ENCODE assay signal across 19 mouse cellular contexts in genomic region chr13:14716801-14717200, GRCm38 (mm10).
DNase-seq lines count a peak whose midpoint lies in the region; ATAC-seq lines count a peak whose summit lies in the region.
"Had no signal": no experiment of that assay in that cellular context is flagged by ENCODE, and none has a peak within 500 bp of the region (broad histone marks: within the 10 kb centered on the region; RNA-seq: fewer than 3 reads in every experiment).

No protein-coding gene starts in this region.

- ATAC-seq in embryonic facial prominence, embryonic 14.5 days (ENCODE audit: low read depth) = no peak
- no peak for ATAC-seq in limb, embryonic 15.5 days (ENCODE audit: insufficient number of reproducible peaks, low FRiP score, low TSS enrichment, low read depth)
- ATAC-seq: midbrain, embryonic 13.5 days had no signal

- no peaks in the 10 kb centered on the region for H3K9me3 ChIP-seq in embryonic facial prominence, embryonic 14.5 days (ENCODE audit: control insufficient read depth, low read length)
- no peaks in the 10 kb centered on the region for H3K9me3 ChIP-seq in embryonic facial prominence, embryonic 10.5 days
- no peaks in the 10 kb centered on the region for H3K9me3 ChIP-seq in limb, embryonic 15.5 days
- H3K9me3 ChIP-seq: forebrain, embryonic 12.5 days; heart, embryonic 10.5 days; hindbrain, embryonic 10.5 days; liver, embryonic 15.5 days; midbrain, embryonic 13.5 days; neural tube, embryonic 15.5 days had no signal

- WGBS in embryonic facial prominence, embryonic 14.5 days = 72% methylated on average over 2 of the region's 2 CpGs
- 84% methylated on average over 2 of the region's 2 CpGs for WGBS in embryonic facial prominence, embryonic 10.5 days
- 71% methylated on average over 2 of the region's 2 CpGs for WGBS in limb, embryonic 15.5 days

- no peak overlapping the region for H3K9ac ChIP-seq in embryonic facial prominence, embryonic 14.5 days (ENCODE audit: low read depth, low read length)
- H3K9ac ChIP-seq in limb, embryonic 15.5 days = no peak overlapping the region
- H3K9ac ChIP-seq: forebrain, embryonic 12.5 days; liver, embryonic 15.5 days; midbrain, embryonic 13.5 days; neural tube, embryonic 15.5 days had no signal

- DNase-seq in embryonic facial prominence, embryonic 14.5 days (ENCODE audit: low spot score) = peak; percentile 29
- no peak for DNase-seq in embryonic facial prominence, embryonic 10.5 days (ENCODE audit: low spot score)
- DNase-seq in left cerebral cortex, postnatal 4 days = peak; percentile 29
- no peak for DNase-seq in left cerebral cortex, postnatal 14 days (ENCODE audit: low spot score in 2 of 2)
- DNase-seq in adipocyte (ENCODE audit: low spot score) = peak; percentile 74
- no peak for DNase-seq in lung, postnatal 25 days (ENCODE audit: low spot score)
- DNase-seq: cerebellum, postnatal 36 days; gastrocnemius, postnatal 25 days; kidney, adult 8-10 months; kidney, postnatal 14 days; thymus, adult 2 months had no signal

- intact Hi-C loops in left cerebral cortex, postnatal 4 days (cut with DNase I) = no loop called here
- intact Hi-C loops in left cerebral cortex, postnatal 14 days (cut with DNase I) = no loop called here

- H3K27me3 ChIP-seq in embryonic facial prominence, embryonic 14.5 days (replicated peaks; ENCODE audit: control insufficient read depth, insufficient read depth, low read length) = no peaks in the 10 kb centered on the region
- H3K27me3 ChIP-seq in embryonic facial prominence, embryonic 10.5 days (replicated peaks; ENCODE audit: low read depth, poor library complexity, severe bottlenecking) = no peaks in the 10 kb centered on the region
- H3K27me3 ChIP-seq in limb, embryonic 15.5 days = no peaks in the 10 kb centered on the region
- H3K27me3 ChIP-seq: forebrain, embryonic 12.5 days; liver, embryonic 15.5 days; midbrain, embryonic 13.5 days; neural tube, embryonic 15.5 days had no signal

- H3K4me3 ChIP-seq in embryonic facial prominence, embryonic 14.5 days (ENCODE audit: low read depth, low read length) = no peak overlapping the region
- H3K4me3 ChIP-seq in embryonic facial prominence, embryonic 10.5 days = no peak overlapping the region
- H3K4me3 ChIP-seq in limb, embryonic 15.5 days = no peak overlapping the region
- H3K4me3 ChIP-seq: forebrain, embryonic 12.5 days; heart, embryonic 10.5 days; hindbrain, embryonic 10.5 days; layer of hippocampus, adult 2 months; liver, embryonic 15.5 days; midbrain, embryonic 13.5 days; neural tube, embryonic 15.5 days had no signal

- no peaks in the 10 kb centered on the region for H3K36me3 ChIP-seq in embryonic facial prominence, embryonic 14.5 days (ENCODE audit: control insufficient read depth, insufficient read depth, low read length)
- H3K36me3 ChIP-seq in embryonic facial prominence, embryonic 10.5 days (replicated peaks) = no peaks in the 10 kb centered on the region
- no peaks in the 10 kb centered on the region for H3K36me3 ChIP-seq in limb, embryonic 15.5 days
- H3K36me3 ChIP-seq: forebrain, embryonic 12.5 days; heart, embryonic 10.5 days; hindbrain, embryonic 10.5 days; liver, embryonic 15.5 days; midbrain, embryonic 13.5 days; neural tube, embryonic 15.5 days had no signal

- H3K4me1 ChIP-seq in embryonic facial prominence, embryonic 14.5 days (ENCODE audit: control insufficient read depth, insufficient read depth, low read length) = no peaks in the 10 kb centered on the region
- H3K4me1 ChIP-seq in embryonic facial prominence, embryonic 10.5 days = no peaks in the 10 kb centered on the region
- no peaks in the 10 kb centered on the region for H3K4me1 ChIP-seq in limb, embryonic 15.5 days
- H3K4me1 ChIP-seq: forebrain, embryonic 12.5 days; heart, embryonic 10.5 days; hindbrain, embryonic 10.5 days; liver, embryonic 15.5 days; midbrain, embryonic 13.5 days; neural tube, embryonic 15.5 days had no signal

- H3K4me2 ChIP-seq in embryonic facial prominence, embryonic 14.5 days (ENCODE audit: low read depth, low read length) = no peak overlapping the region
- H3K4me2 ChIP-seq in limb, embryonic 15.5 days = no peak overlapping the region
- H3K4me2 ChIP-seq: forebrain, embryonic 12.5 days; liver, embryonic 15.5 days; midbrain, embryonic 13.5 days; neural tube, embryonic 15.5 days had no signal

- H3K27ac ChIP-seq in embryonic facial prominence, embryonic 14.5 days (replicated peaks; ENCODE audit: low read depth, low read length) = no peak overlapping the region
- no peak overlapping the region for H3K27ac ChIP-seq in embryonic facial prominence, embryonic 10.5 days (replicated peaks)
- H3K27ac ChIP-seq in limb, embryonic 15.5 days = peak overlapping the region; percentile 47; the same call in 1 of the 2 replicates
- H3K27ac ChIP-seq: forebrain, embryonic 12.5 days; heart, embryonic 10.5 days; hindbrain, embryonic 10.5 days; layer of hippocampus, adult 2 months; liver, embryonic 15.5 days; midbrain, embryonic 13.5 days; neural tube, embryonic 15.5 days had no signal

Comparison
In these comparisons a context has a peak if more than half of its experiments do, and no peak if none do; other contexts are left out.
1. DNase-seq: peak in embryonic facial prominence, embryonic 14.5 days (single experiment), left cerebral cortex, postnatal 4 days (single experiment) and adipocyte (single experiment); none in embryonic facial prominence, embryonic 10.5 days (single experiment), left cerebral cortex, postnatal 14 days (0 of 2) and lung, postnatal 25 days (single experiment).